Mouse (Mus musculus): ENCODE results near the gene Arhgap25. TPM values are rescaled to one million over a fixed set of nuclear protein-coding genes. Genes with fewer than 3 reads are reported as not detected.

The Arhgap25 gene
- polyA plus RNA-seq, 1 experiment: not detected

- H3K79me3 ChIP-seq (ENCODE audit: low read depth): no peaks in the 10 kb centered on the region
- H3K4me3 ChIP-seq (ENCODE audit: insufficient read depth, poor library complexity, severe bottlenecking): no peak overlapping the region
- peaks cover 4% of the 10 kb centered on the region for H3K27me3 ChIP-seq (ENCODE audit: control insufficient read depth, insufficient read depth, insufficient read length)
- no peaks in the 10 kb centered on the region for H3K79me2 ChIP-seq (ENCODE audit: control insufficient read depth, insufficient read depth)
- no peaks in the 10 kb centered on the region for H3K36me3 ChIP-seq (ENCODE audit: control insufficient read depth, insufficient read depth)
- TF ChIP-seq FOSL1 (IDR thresholded peaks at IDR 0.05; ENCODE audit: insufficient read depth, low read length, poor library complexity, severe bottlenecking) (no peak), CTCF (IDR thresholded peaks at IDR 0.05; ENCODE audit: control insufficient read depth, insufficient read depth, insufficient read length) (no peak), MYOG (IDR thresholded peaks at IDR 0.05; ENCODE audit: control insufficient read depth, extremely low read depth, insufficient read length) (no peak), MYOD1 (IDR thresholded peaks at IDR 0.05; ENCODE audit: control insufficient read depth, insufficient read length, low read depth) (no peak), USF1 (IDR thresholded peaks at IDR 0.05; ENCODE audit: low read depth) (no peak), CEBPB (IDR thresholded peaks at IDR 0.05; ENCODE audit: low read depth) (no peak), MAX (IDR thresholded peaks at IDR 0.05) (no peak)
- H3ac ChIP-seq (ENCODE audit: control insufficient read depth, insufficient read length, low read depth): no peak overlapping the region
Measured at GRCm38 (mm10) chr6:87500696-87501095, 32.4 kb downstream of the Arhgap25 start.

DNA sequence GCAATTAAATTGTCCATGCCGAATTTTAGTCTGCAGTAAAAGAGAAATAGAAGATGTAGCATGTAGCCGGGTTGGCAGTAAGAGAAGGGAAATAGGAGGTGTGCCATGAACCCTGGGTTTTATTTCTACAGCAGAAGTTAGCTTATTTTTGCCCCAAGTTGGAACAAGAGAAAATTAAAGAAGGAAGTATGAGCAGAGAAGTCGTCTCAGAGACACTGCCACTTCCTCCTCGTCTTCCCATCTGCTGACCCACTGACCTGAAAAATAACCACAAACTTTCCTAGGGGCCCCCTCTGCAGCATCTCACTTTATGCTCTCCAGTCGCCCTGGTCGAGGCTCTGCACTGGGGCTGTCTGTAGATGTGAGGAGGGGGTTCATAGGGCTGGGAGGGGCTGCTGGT, 33.3 kb downstream of the Arhgap25 start:
- no peaks in the 10 kb centered on the region for H3K79me2 ChIP-seq (ENCODE audit: control insufficient read depth, insufficient read depth)
- no peak overlapping the region for H3K4me3 ChIP-seq (ENCODE audit: insufficient read depth, poor library complexity, severe bottlenecking)
- peaks cover 4% of the 10 kb centered on the region for H3K27me3 ChIP-seq (ENCODE audit: control insufficient read depth, insufficient read depth, insufficient read length)
- H3ac ChIP-seq (ENCODE audit: control insufficient read depth, insufficient read length, low read depth): no peak overlapping the region
- H3K36me3 ChIP-seq (ENCODE audit: control insufficient read depth, insufficient read depth): no peaks in the 10 kb centered on the region
- no peak for TF ChIP-seq FOSL1 (IDR thresholded peaks at IDR 0.05; ENCODE audit: insufficient read depth, low read length, poor library complexity, severe bottlenecking)
- TF ChIP-seq CEBPB (IDR thresholded peaks at IDR 0.05; ENCODE audit: low read depth): no peak
- no peak for TF ChIP-seq USF1 (IDR thresholded peaks at IDR 0.05; ENCODE audit: low read depth)
- TF ChIP-seq MYOD1 (IDR thresholded peaks at IDR 0.05; ENCODE audit: control insufficient read depth, insufficient read length, low read depth): no peak
- TF ChIP-seq MAX (IDR thresholded peaks at IDR 0.05): no peak
- TF ChIP-seq MYOG (IDR thresholded peaks at IDR 0.05; ENCODE audit: control insufficient read depth, extremely low read depth, insufficient read length): no peak
- H3K79me3 ChIP-seq (ENCODE audit: low read depth): no peaks in the 10 kb centered on the region

- no peaks in the 10 kb centered on the region for H3K79me3 ChIP-seq (ENCODE audit: low read depth)
- no peaks in the 10 kb centered on the region for H3K36me3 ChIP-seq (ENCODE audit: control insufficient read depth, insufficient read depth)
- H3K27me3 ChIP-seq (ENCODE audit: control insufficient read depth, insufficient read depth, insufficient read length): peaks cover 15% of the 10 kb centered on the region
- H3ac ChIP-seq (ENCODE audit: control insufficient read depth, insufficient read length, low read depth): no peak overlapping the region
- no peak overlapping the region for H3K4me3 ChIP-seq (ENCODE audit: insufficient read depth, poor library complexity, severe bottlenecking)
- TF ChIP-seq MYOD1 (IDR thresholded peaks at IDR 0.05; ENCODE audit: control insufficient read depth, insufficient read length, low read depth): no peak
- no peak for TF ChIP-seq FOSL1 (IDR thresholded peaks at IDR 0.05; ENCODE audit: insufficient read depth, low read length, poor library complexity, severe bottlenecking)
- no peak for TF ChIP-seq MYOG (IDR thresholded peaks at IDR 0.05; ENCODE audit: control insufficient read depth, extremely low read depth, insufficient read length)
- no peak for TF ChIP-seq CTCF (IDR thresholded peaks at IDR 0.05; ENCODE audit: control insufficient read depth, insufficient read depth, insufficient read length)
- no peak for TF ChIP-seq USF1 (IDR thresholded peaks at IDR 0.05; ENCODE audit: low read depth)
- no peak for TF ChIP-seq MAX (IDR thresholded peaks at IDR 0.05)
- no peak for TF ChIP-seq CEBPB (IDR thresholded peaks at IDR 0.05; ENCODE audit: low read depth)
- H3K79me2 ChIP-seq (ENCODE audit: control insufficient read depth, insufficient read depth): no peaks in the 10 kb centered on the region
Measured at GRCm38 (mm10) chr6:87496143-87496542, 36.9 kb downstream of the Arhgap25 start.

- Histone ChIP-seq H3ac (ENCODE audit: control insufficient read depth, insufficient read length, low read depth) (no peak overlapping the region), H3K79me2 (ENCODE audit: control insufficient read depth, insufficient read depth) (no peaks in the 10 kb centered on the region), H3K27me3 (ENCODE audit: control insufficient read depth, insufficient read depth, insufficient read length) (peaks cover 26% of the 10 kb centered on the region), H3K79me3 (ENCODE audit: low read depth) (no peaks in the 10 kb centered on the region), H3K4me3 (ENCODE audit: insufficient read depth, poor library complexity, severe bottlenecking) (no peak overlapping the region), H3K36me3 (ENCODE audit: control insufficient read depth, insufficient read depth) (no peaks in the 10 kb centered on the region)
- TF ChIP-seq USF1 (IDR thresholded peaks at IDR 0.05; ENCODE audit: low read depth): no peak
- no peak for TF ChIP-seq MAX (IDR thresholded peaks at IDR 0.05)
- TF ChIP-seq MYOD1 (IDR thresholded peaks at IDR 0.05; ENCODE audit: control insufficient read depth, insufficient read length, low read depth): no peak
- TF ChIP-seq CEBPB (IDR thresholded peaks at IDR 0.05; ENCODE audit: low read depth): no peak
- no peak for TF ChIP-seq CTCF (IDR thresholded peaks at IDR 0.05; ENCODE audit: control insufficient read depth, insufficient read depth, insufficient read length)
- no peak for TF ChIP-seq MYOG (IDR thresholded peaks at IDR 0.05; ENCODE audit: control insufficient read depth, extremely low read depth, insufficient read length)
- no peak for TF ChIP-seq FOSL1 (IDR thresholded peaks at IDR 0.05; ENCODE audit: insufficient read depth, low read length, poor library complexity, severe bottlenecking)
Measured at GRCm38 (mm10) chr6:87494339-87494738, 38.7 kb downstream of the Arhgap25 start.

GRCm38 (mm10) chr6:87487657-87488426, 45.2 kb downstream of the Arhgap25 start:
- no peaks in the 10 kb centered on the region for H3K79me2 ChIP-seq (ENCODE audit: control insufficient read depth, insufficient read depth)
- no peak for TF ChIP-seq USF1 (IDR thresholded peaks at IDR 0.05; ENCODE audit: low read depth)
- H3ac ChIP-seq (ENCODE audit: control insufficient read depth, insufficient read length, low read depth): no peak overlapping the region

GRCm38 (mm10) chr6:87484806-87485205, 48.3 kb downstream of the Arhgap25 start:
- Histone ChIP-seq H3K27me3 (ENCODE audit: control insufficient read depth, insufficient read depth, insufficient read length) (peaks cover 38% of the 10 kb centered on the region), H3ac (ENCODE audit: control insufficient read depth, insufficient read length, low read depth) (no peak overlapping the region), H3K36me3 (ENCODE audit: control insufficient read depth, insufficient read depth) (no peaks in the 10 kb centered on the region), H3K79me3 (ENCODE audit: low read depth) (no peaks in the 10 kb centered on the region), H3K79me2 (ENCODE audit: control insufficient read depth, insufficient read depth) (no peaks in the 10 kb centered on the region), H3K4me3 (ENCODE audit: insufficient read depth, poor library complexity, severe bottlenecking) (no peak overlapping the region)
- no peak for TF ChIP-seq MYOD1 (IDR thresholded peaks at IDR 0.05; ENCODE audit: control insufficient read depth, insufficient read length, low read depth)
- TF ChIP-seq CTCF (IDR thresholded peaks at IDR 0.05; ENCODE audit: control insufficient read depth, insufficient read depth, insufficient read length): no peak
- TF ChIP-seq CEBPB (IDR thresholded peaks at IDR 0.05; ENCODE audit: low read depth): no peak
- TF ChIP-seq USF1 (IDR thresholded peaks at IDR 0.05; ENCODE audit: low read depth): no peak
- TF ChIP-seq MAX (IDR thresholded peaks at IDR 0.05): no peak
- TF ChIP-seq FOSL1 (IDR thresholded peaks at IDR 0.05; ENCODE audit: insufficient read depth, low read length, poor library complexity, severe bottlenecking): no peak
- no peak for TF ChIP-seq MYOG (IDR thresholded peaks at IDR 0.05; ENCODE audit: control insufficient read depth, extremely low read depth, insufficient read length)

More at GRCm38 (mm10) chr6:87487657-87488426, 45.2 kb downstream of the Arhgap25 start:
- Histone ChIP-seq H3K79me3 (ENCODE audit: low read depth) (no peaks in the 10 kb centered on the region), H3K36me3 (ENCODE audit: control insufficient read depth, insufficient read depth) (no peaks in the 10 kb centered on the region), H3K4me3 (ENCODE audit: insufficient read depth, poor library complexity, severe bottlenecking) (no peak overlapping the region), H3K27me3 (ENCODE audit: control insufficient read depth, insufficient read depth, insufficient read length) (peaks cover 52% of the 10 kb centered on the region)

All from C2C12 (cell line).